Mouse (Mus musculus) liver, embryonic 14.5 days (tissue): ENCODE measurements at regions not wholly inside any gene's neighbourhood (a gene's known extent, or its start where the extent isn't known, plus 50 kb on each side); places are given as distances from the start of the nearest gene placed in this dataset.

ENCODE experiments used
- CTCF ChIP-seq: IDR thresholded peaks from 2 replicates; pipeline ENCODE4 v1.5.1; 2016; ENCODE audit warnings: antibody characterized with exemption, low read depth, control low read depth
- EP300 ChIP-seq: IDR thresholded peaks from 2 replicates; pipeline ENCODE4 v1.6.1; 2016; ENCODE audit warnings: antibody characterized with exemption, low read depth

GRCm38 (mm10) chr2:108854399-108854798, 426.1 kb upstream of the Kif18a start:
- TF ChIP-seq CTCF (no peak), EP300 (no peak)
